Mouse (Mus musculus) intestine, embryonic 14.5 days (tissue): Measurements from ENCODE around the gene Plekha7. TPM values are rescaled to one million over a fixed set of nuclear protein-coding genes. Genes with fewer than 3 reads are reported as not detected.

Experiments
- ATAC-seq: fragments of 200-750 bp; cut with Nextera tagmentation; replicated peaks from 2 replicates; pipeline ENCODE4 v1.8.0; 2017; ENCODE audit warnings: low read depth, moderate number of reproducible peaks, moderate TSS enrichment, moderate library complexity; ENCODE audit not compliant: low FRiP score, low TSS enrichment
- DNase-seq: peaks from one replicate; pipeline ENCODE4 v3.0.0-alpha.2; 2018; ENCODE audit warnings: low spot score
- H3K27ac ChIP-seq: fragments of 300-500 bp; sonication (generic); 2 replicates; pipeline ENCODE4 v1.5.1; 2014; ENCODE audit warnings: low read depth, mild to moderate bottlenecking, control low read depth
- H3K27me3 ChIP-seq: fragments of 300-500 bp; sonication (generic); replicated peaks from 2 replicates; pipeline ENCODE4 v1.6.1; 2014; ENCODE audit warnings: low read length, control low read depth; ENCODE audit not compliant: control insufficient read depth, insufficient read depth
- H3K36me3 ChIP-seq: fragments of 300-500 bp; sonication (generic); 2 replicates; pipeline ENCODE4 v1.6.1; 2014; ENCODE audit warnings: low read length, control low read depth; ENCODE audit not compliant: control insufficient read depth, insufficient read depth
- H3K4me1 ChIP-seq: fragments of 300-500 bp; sonication (generic); replicated peaks from 2 replicates; pipeline ENCODE4 v1.6.1; 2014; ENCODE audit warnings: low read length, control low read depth, mixed read lengths; ENCODE audit not compliant: control insufficient read depth, insufficient read depth
- H3K4me2 ChIP-seq: fragments of 300-500 bp; sonication (generic); 2 replicates; pipeline ENCODE4 v1.6.1; 2014; ENCODE audit warnings: low read length
- H3K4me3 ChIP-seq: fragments of 300-500 bp; sonication (generic); 2 replicates; pipeline ENCODE4 v1.5.1; 2014; ENCODE audit warnings: low read depth, low read length, control low read depth, mixed read lengths
- H3K9ac ChIP-seq: fragments of 300-500 bp; sonication (generic); 2 replicates; pipeline ENCODE4 v1.6.1; 2014; ENCODE audit warnings: mild to moderate bottlenecking, low read length
- H3K9me3 ChIP-seq: fragments of 300-500 bp; sonication (generic); 2 replicates; pipeline ENCODE4 v1.6.1; 2016; ENCODE audit warnings: low read length, control low read depth; ENCODE audit not compliant: control insufficient read depth
- WGBS: fragments of 180-500 bp; shearing (Covaris S2); extraction: QIAGEN DNeasy Blood & Tissue Kit; methylation state at CpG from one replicate; pipeline ENCODE4 v1.1.7; 2014; 5-methylcytosine and 5-hydroxymethylcytosine counted together
- polyA plus RNA-seq: library from polyadenylated mRNA; unstranded; fragments of >200 nt; fragmentation: Nextera tagmentation; extraction: Ambion mirVana; gene quantifications from 2 replicates; pipeline ENCODE4 v1.2.1, GENCODE M21; 2014

Plekha7 gene
- polyA plus RNA-seq, 1 experiment from 2014 or later, result 10.7 TPM

DNA sequence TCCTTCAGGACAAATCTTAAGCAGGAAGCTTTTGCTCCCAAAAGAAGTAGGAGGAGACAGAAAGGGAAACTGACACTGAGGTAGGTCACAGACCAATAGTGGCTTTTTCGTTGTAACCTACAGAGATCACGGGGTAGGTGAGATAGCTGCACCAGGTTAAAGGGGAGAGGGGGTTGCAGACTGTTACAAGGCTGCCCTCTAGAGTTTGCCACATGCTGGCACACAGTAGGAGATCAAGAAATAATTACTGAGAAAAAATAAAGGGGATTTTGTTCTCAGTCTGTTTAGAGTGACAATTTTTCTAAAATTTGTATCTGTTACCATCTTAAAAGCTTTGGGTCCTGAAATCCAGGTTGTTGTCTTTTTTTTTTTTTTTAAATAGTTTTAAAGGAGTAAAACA is 109.3 kb downstream of the Plekha7 start:
- H3K27me3 ChIP-seq, result no peaks in the 10 kb centered on the region
- ATAC-seq (no peak), DNase-seq (no peak)
- H3K36me3 ChIP-seq, result no peaks in the 10 kb centered on the region
- 0 out of 2 replicates have a peak overlapping the region, but pooled peaks have one; percentile 14 for H3K27ac ChIP-seq
- H3K9ac ChIP-seq, result no peak overlapping the region
- no peaks in the 10 kb centered on the region for H3K9me3 ChIP-seq
- H3K4me2 ChIP-seq, result no peak overlapping the region
- peaks cover 11% of the 10 kb centered on the region; the same call in 1 of the 2 replicates for H3K4me1 ChIP-seq
- WGBS, result 38% methylated on average over 2 of the region's 2 CpGs
- H3K4me3 ChIP-seq, result no peak overlapping the region

DNA sequence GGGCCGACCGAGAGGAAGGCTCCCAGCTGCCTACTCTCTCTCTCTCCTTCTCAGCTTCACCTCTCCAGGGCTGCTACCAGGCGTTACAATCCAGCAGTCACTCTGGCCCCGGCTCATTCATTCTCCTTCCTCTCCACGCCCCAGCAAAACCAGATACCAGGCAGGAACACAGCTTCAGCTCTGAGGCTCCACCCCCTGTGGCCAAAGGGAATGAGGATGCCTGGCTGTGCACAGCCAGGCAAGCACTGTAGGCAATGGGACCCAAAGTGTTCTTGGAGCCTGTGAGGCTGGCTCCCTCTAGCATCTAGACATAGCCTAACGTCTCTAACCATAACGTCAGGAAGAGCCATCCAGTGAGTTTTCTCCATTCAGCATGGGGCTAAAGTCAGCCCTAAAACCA is 109.8 kb downstream of the Plekha7 start:
- no peaks in the 10 kb centered on the region for H3K27me3 ChIP-seq

DNA sequence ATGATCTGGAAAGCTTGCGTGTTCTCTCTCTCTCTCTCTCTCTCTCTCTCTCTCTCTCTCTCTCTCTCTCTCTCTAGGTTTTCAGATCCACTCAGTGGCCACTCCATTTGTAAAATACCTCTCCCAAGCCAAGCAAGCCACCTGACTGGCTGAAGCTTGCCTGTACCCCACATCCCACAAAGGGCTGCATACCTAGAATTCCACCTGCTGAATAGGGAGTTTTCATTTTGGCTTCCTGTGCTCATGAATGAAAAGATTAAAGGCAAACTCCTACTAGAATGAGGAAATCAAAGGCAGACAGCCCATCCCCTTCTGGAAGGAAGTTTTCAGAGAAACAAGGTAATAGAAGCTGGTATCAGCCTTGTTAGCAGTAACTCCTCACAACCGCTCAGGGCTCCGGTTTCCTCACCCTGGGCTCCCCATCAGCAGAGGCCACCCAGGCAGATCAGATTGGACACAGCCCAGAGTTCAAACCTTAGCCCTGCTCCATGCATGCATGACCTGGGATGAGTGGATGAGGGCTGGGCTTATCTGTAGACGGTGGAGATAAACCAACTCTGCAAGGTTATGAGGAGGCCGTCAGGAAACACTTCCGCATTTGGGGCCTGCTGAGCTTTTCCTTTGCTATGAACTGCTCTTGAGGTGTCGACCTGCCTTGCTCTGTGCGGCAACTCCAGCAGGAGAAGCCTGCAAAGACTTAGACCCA is 111.0 kb downstream of the Plekha7 start:
- H3K27me3 ChIP-seq, result no peaks in the 10 kb centered on the region
- H3K4me2 ChIP-seq, result 0 out of 2 replicates have a peak overlapping the region, but pooled peaks have one; percentile 2
- no peak overlapping the region for H3K27ac ChIP-seq
- H3K4me3 ChIP-seq, result no peak overlapping the region
- no peaks in the 10 kb centered on the region for H3K36me3 ChIP-seq
- WGBS, result 51% methylated on average over 8 of the region's 8 CpGs
- DNase-seq (no peak), ATAC-seq (no peak; the same call in 1 of the 2 replicates)
- H3K4me1 ChIP-seq, result peaks cover 11% of the 10 kb centered on the region; the same call in 1 of the 2 replicates
- H3K9me3 ChIP-seq, result no peaks in the 10 kb centered on the region
- H3K9ac ChIP-seq, result no peak overlapping the region

More for the DNA sequence above, 109.8 kb downstream of the Plekha7 start:
- no peaks in the 10 kb centered on the region for H3K36me3 ChIP-seq
- DNase-seq (no peak), ATAC-seq (peak; percentile 55; the same call in 1 of the 2 replicates)
- H3K4me3 ChIP-seq, result no peak overlapping the region
- no peak overlapping the region for H3K9ac ChIP-seq
- H3K9me3 ChIP-seq, result no peaks in the 10 kb centered on the region
- H3K4me2 ChIP-seq, result peak overlapping the region; percentile 22
- peaks cover 11% of the 10 kb centered on the region; the same call in 1 of the 2 replicates for H3K4me1 ChIP-seq
- H3K27ac ChIP-seq, result 0 out of 2 replicates have a peak overlapping the region, but pooled peaks have one; percentile 14
- 8% methylated on average over 7 of the region's 7 CpGs for WGBS

DNA sequence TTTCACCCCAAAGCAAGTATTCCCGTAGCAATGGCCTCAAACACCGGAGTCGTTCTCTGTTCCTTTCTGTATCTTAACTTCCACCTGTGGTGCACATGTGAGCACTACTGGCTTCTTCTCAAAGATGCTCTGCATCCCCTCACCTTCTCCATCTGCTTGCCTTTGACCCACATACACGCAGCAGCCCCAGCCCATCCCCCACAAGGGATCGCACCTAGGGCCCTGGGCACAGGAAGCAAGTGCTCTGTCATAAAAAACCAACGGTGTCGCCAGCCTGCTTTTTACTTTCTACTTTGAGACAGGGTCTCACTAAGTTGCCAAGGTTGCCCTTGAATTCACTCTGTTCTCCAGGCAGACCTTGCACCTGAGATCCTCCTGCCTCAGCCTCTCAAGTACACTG is 113.2 kb downstream of the Plekha7 start:
- H3K4me2 ChIP-seq, result no peak overlapping the region
- no peak overlapping the region for H3K9ac ChIP-seq
- no peak overlapping the region for H3K27ac ChIP-seq
- H3K4me1 ChIP-seq, result peaks cover 17% of the 10 kb centered on the region; the same call in 1 of the 2 replicates
- H3K36me3 ChIP-seq, result no peaks in the 10 kb centered on the region
- H3K4me3 ChIP-seq, result no peak overlapping the region
- ATAC-seq (no peak), DNase-seq (no peak)
- no peaks in the 10 kb centered on the region for H3K9me3 ChIP-seq
- H3K27me3 ChIP-seq, result no peaks in the 10 kb centered on the region
- 74% methylated on average over 7 of the region's 7 CpGs for WGBS

DNA sequence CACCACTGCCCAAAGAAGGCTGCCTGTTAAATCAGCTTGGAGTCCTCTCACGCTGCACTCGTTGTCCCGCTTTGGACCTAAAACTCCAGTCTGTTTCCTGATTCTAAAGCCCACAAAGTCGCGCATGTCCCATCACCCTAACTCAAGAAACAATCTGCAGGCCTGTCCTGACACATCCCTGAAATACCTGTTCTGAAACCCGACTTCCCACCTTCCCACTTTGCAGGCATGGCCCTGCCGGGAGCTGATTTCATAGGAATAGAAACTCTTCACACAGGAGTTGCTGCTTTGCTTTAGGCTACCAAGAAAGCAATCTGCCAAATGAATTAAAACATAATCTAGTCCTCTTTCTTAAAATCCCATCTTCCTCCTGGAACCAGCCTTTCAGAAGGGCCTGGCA is 115.2 kb downstream of the Plekha7 start:
- H3K9ac ChIP-seq, result no peak overlapping the region
- H3K9me3 ChIP-seq, result no peaks in the 10 kb centered on the region
- peaks cover 16% of the 10 kb centered on the region; the same call in 1 of the 2 replicates for H3K4me1 ChIP-seq
- H3K27me3 ChIP-seq, result no peaks in the 10 kb centered on the region
- no peak overlapping the region for H3K27ac ChIP-seq
- DNase-seq (no peak), ATAC-seq (no peak)
- no peaks in the 10 kb centered on the region for H3K36me3 ChIP-seq
- no peak overlapping the region for H3K4me3 ChIP-seq
- no peak overlapping the region for H3K4me2 ChIP-seq
- 84% methylated on average over 7 of the region's 7 CpGs for WGBS

DNA sequence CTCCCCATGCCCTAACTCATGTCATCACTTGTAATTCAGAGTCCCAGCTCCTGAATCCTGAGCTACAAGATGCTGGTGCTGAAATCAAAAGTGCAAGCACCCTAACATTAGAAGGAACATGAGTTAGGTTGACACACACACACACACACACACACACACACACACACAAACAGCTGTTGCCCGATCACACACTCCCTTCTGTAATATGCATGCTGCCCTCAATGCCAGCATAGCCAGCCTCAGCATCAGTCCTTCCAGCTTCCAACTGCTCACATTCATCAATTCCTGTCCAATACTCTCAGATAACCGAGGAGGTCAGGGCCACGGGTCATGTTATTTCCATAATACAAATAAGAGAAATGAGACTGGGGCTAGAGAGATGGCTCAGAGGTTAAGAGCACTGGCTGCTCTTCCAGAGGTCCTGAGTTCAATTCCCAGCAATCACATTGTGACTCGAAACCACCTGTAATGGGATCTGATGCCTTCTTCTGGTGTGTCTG is 116.0 kb downstream of the Plekha7 start:
- H3K4me2 ChIP-seq, result no peak overlapping the region
- H3K9ac ChIP-seq, result no peak overlapping the region
- no peak for ATAC-seq
- H3K9me3 ChIP-seq, result no peaks in the 10 kb centered on the region
- 57% methylated on average over 4 of the region's 4 CpGs for WGBS
- peaks cover 11% of the 10 kb centered on the region; the same call in 1 of the 2 replicates for H3K4me1 ChIP-seq
- DNase-seq, result no peak
- no peaks in the 10 kb centered on the region for H3K36me3 ChIP-seq
- H3K4me3 ChIP-seq, result no peak overlapping the region
- no peaks in the 10 kb centered on the region for H3K27me3 ChIP-seq
- no peak overlapping the region for H3K27ac ChIP-seq

DNA sequence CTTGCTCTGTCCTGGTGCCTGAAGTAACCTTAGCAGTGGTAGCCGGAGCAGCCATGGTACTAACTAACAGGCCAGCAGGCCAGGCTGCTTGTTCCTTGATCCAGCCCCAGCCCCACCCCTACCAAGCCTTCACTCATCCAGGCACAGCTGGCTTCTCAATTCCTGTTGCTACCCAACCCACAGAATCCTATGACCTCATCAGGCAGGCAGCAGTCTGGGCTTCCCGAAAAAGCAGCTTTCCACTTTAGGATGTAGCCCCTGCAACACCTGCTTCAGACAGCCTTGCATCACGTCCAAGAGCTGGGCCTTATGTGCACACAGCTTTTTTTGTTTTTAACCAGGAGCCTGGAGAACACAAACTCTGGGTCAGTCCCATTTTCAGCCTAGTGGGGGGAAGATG is 117.0 kb downstream of the Plekha7 start:
- ATAC-seq (peak; percentile 57; the same call in 1 of the 2 replicates), DNase-seq (no peak)
- WGBS, result 32% methylated on average over 3 of the region's 3 CpGs
- Histone ChIP-seq H3K27me3 (no peaks in the 10 kb centered on the region), H3K9ac (no peak overlapping the region), H3K4me1 (peaks cover 11% of the 10 kb centered on the region; the same call in 1 of the 2 replicates), H3K36me3 (no peaks in the 10 kb centered on the region), H3K27ac (no peak overlapping the region), H3K4me2 (no peak overlapping the region), H3K9me3 (no peaks in the 10 kb centered on the region), H3K4me3 (no peak overlapping the region)

DNA sequence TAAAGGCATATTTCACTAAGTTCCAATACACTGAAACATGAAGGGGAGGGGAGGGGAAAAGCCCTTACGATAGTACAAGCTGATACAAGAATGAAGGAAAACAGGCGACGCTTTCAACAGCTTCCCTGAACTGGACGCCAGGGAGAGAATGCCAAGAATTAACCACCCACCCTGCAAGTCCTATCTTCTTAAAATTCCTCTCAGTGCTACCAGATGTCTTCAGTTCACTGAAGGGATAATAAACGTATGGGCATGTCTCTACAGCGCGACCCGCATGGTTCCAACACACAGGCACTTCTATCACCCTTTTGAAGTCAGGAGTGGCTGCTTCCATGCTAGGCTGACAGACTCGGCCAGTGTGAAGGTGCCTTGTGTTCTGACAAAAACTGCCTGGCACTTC is 118.5 kb downstream of the Plekha7 start:
- H3K4me2 ChIP-seq, result no peak overlapping the region
- no peaks in the 10 kb centered on the region for H3K9me3 ChIP-seq
- WGBS, result 19% methylated on average over 9 of the region's 9 CpGs
- ATAC-seq (no peak), DNase-seq (no peak)
- no peak overlapping the region for H3K27ac ChIP-seq
- H3K4me1 ChIP-seq, result peaks cover 11% of the 10 kb centered on the region; the same call in 1 of the 2 replicates
- H3K9ac ChIP-seq, result no peak overlapping the region
- no peaks in the 10 kb centered on the region for H3K27me3 ChIP-seq
- no peak overlapping the region for H3K4me3 ChIP-seq
- H3K36me3 ChIP-seq, result no peaks in the 10 kb centered on the region
